Mouse (Mus musculus) myocyte (in vitro differentiated cells): ENCODE data around the gene Hp. TPM values are rescaled to one million over a fixed set of nuclear protein-coding genes. Genes with fewer than 3 reads are reported as not detected.

Source experiments
- H3K27me3 ChIP-seq: one replicate; pipeline ENCODE4 v1.6.1; 2011; ENCODE audit not compliant: control insufficient read depth, insufficient read depth, insufficient read length
- H3K36me3 ChIP-seq: one replicate; pipeline ENCODE4 v1.6.1; 2011; ENCODE audit not compliant: control insufficient read depth, insufficient read depth
- H3K4me2 ChIP-seq: one replicate; pipeline ENCODE4 v1.6.1; 2011; ENCODE audit warnings: low read depth, control low read depth
- H3K4me3 ChIP-seq: one replicate; pipeline ENCODE4 v1.5.1; 2011; ENCODE audit warnings: mild to moderate bottlenecking, control low read depth, moderate library complexity
- H3K79me2 ChIP-seq: one replicate; pipeline ENCODE4 v1.6.1; 2011; ENCODE audit not compliant: control insufficient read depth, insufficient read depth
- H3ac ChIP-seq: one replicate; pipeline ENCODE4 v1.6.1; 2011; ENCODE audit not compliant: control insufficient read depth, insufficient read length
- CEBPB ChIP-seq: IDR thresholded peaks from 2 replicates; pipeline ENCODE4 v1.6.1; 2011; ENCODE audit warnings: mild to moderate bottlenecking, moderate library complexity; ENCODE audit not compliant: poor library complexity, insufficient read depth, severe bottlenecking
- E2F4 ChIP-seq: IDR thresholded peaks from one replicate; pipeline ENCODE4 v1.6.1; 2011; ENCODE audit warnings: mild to moderate bottlenecking, control low read depth, moderate library complexity; ENCODE audit not compliant: insufficient read depth
- MAX ChIP-seq: IDR thresholded peaks from one replicate; pipeline ENCODE4 v1.6.1; 2011; ENCODE audit warnings: low read depth, mild to moderate bottlenecking, control low read depth
- MYOD1 ChIP-seq, 3 experiments: IDR thresholded peaks; one replicate each; pipeline ENCODE4 v1.6.1; 2011; ENCODE audit warnings: control low read depth in 2 of 3, low read depth in 2 of 3, mild to moderate bottlenecking in 2 of 3, moderate library complexity in 1 of 3; ENCODE audit not compliant: insufficient read length in 2 of 3, control insufficient read depth in 1 of 3
- MYOG ChIP-seq, 3 experiments: IDR thresholded peaks; one replicate each; pipeline ENCODE4 v1.6.1; 2011; ENCODE audit warnings: control low read depth in 2 of 3, low read depth in 2 of 3, mild to moderate bottlenecking in 2 of 3; ENCODE audit not compliant: insufficient read length in 2 of 3, control insufficient read depth in 1 of 3, insufficient read depth in 1 of 3
- POLR2A ChIP-seq: IDR thresholded peaks from one replicate; pipeline ENCODE4 v1.6.1; 2011; ENCODE audit warnings: low read depth, mild to moderate bottlenecking, control low read depth, moderate library complexity; ENCODE audit not compliant: insufficient read length
- POLR2AphosphoS2 ChIP-seq: IDR thresholded peaks from one replicate; pipeline ENCODE4 v1.6.1; 2011; ENCODE audit warnings: low read depth, control low read depth; ENCODE audit not compliant: insufficient read length
- REST ChIP-seq: IDR thresholded peaks from one replicate; pipeline ENCODE4 v1.6.1; 2011; ENCODE audit warnings: mild to moderate bottlenecking, control low read depth, moderate library complexity; ENCODE audit not compliant: insufficient read depth, insufficient read length
- SRF ChIP-seq: IDR thresholded peaks from one replicate; pipeline ENCODE4 v1.6.1; 2011; ENCODE audit warnings: low read depth; ENCODE audit not compliant: control insufficient read depth, insufficient read length
- TCF12 ChIP-seq: IDR thresholded peaks from one replicate; pipeline ENCODE4 v1.6.1; 2011; ENCODE audit warnings: mild to moderate bottlenecking, control low read depth; ENCODE audit not compliant: poor library complexity, insufficient read depth, severe bottlenecking
- TCF3 ChIP-seq: IDR thresholded peaks from one replicate; pipeline ENCODE4 v1.6.1; 2011; ENCODE audit warnings: low read depth, control low read depth; ENCODE audit not compliant: insufficient read length
- USF1 ChIP-seq: IDR thresholded peaks from one replicate; pipeline ENCODE4 v1.6.1; 2011; ENCODE audit warnings: low read depth, mild to moderate bottlenecking, control low read depth, moderate library complexity
- polyA plus RNA-seq: library from polyadenylated mRNA; unstranded; fragments of >200 nt; fragmentation: generic; extraction: Trizol; gene quantifications from one replicate; pipeline ENCODE4 v1.2.1, GENCODE M21; 2012; ENCODE audit warnings: missing spikeins

The Hp gene
- polyA plus RNA-seq, 1 experiment = not detected

GRCm38 (mm10) chr8:109565498-109566333, 13.3 kb downstream of the Hp start, which contains the start of the genes Dhx38 and Txnl4b:
Gene Dhx38, minus strand, starts transcription at chr8:109565861.
Gene Txnl4b, plus strand, starts transcription at chr8:109565892.
- Histone ChIP-seq H3K27me3 (no peaks in the 10 kb centered on the region), H3K79me2 (peaks cover 27% of the 10 kb centered on the region), H3K36me3 (peaks cover 12% of the 10 kb centered on the region), H3K4me2 (peak within 1 kb of the TSS; percentile 88), H3ac (peak within 1 kb of the TSS; percentile 47), H3K4me3 (peak within 1 kb of the TSS; percentile 81)
- peak; percentile 34 for TF ChIP-seq USF1
- TF ChIP-seq POLR2A = peak; percentile 29
- TF ChIP-seq E2F4 = no peak
- TF ChIP-seq SRF = peak; percentile 48
- TF ChIP-seq MYOG (IDR thresholded peaks at IDR 0.05; ENCODE audit: control insufficient read depth in 1 of 3, insufficient read depth in 1 of 3, insufficient read length in 2 of 3, low read depth in 2 of 3) = peak in 1 of 3 experiments; percentile 3
- TF ChIP-seq TCF3 = no peak

GRCm38 (mm10) chr8:109564766-109565165, 14.2 kb downstream of the Hp start:
- TF ChIP-seq E2F4 (no peak), MAX (no peak), SRF (no peak), POLR2AphosphoS2 (no peak), USF1 (no peak)
- peak overlapping the region; percentile 81 for H3K4me3 ChIP-seq
- no peaks in the 10 kb centered on the region for H3K27me3 ChIP-seq
- peak overlapping the region; percentile 77 for H3K4me2 ChIP-seq
- H3ac ChIP-seq = peak overlapping the region; percentile 47
- peaks cover 27% of the 10 kb centered on the region for H3K79me2 ChIP-seq
- H3K36me3 ChIP-seq = peaks cover 13% of the 10 kb centered on the region

GRCm38 (mm10) chr8:109563881-109564280, 15.1 kb downstream of the Hp start:
- no peak for TF ChIP-seq TCF12
- TF ChIP-seq MYOG (IDR thresholded peaks at IDR 0.05; ENCODE audit: control insufficient read depth in 1 of 3, insufficient read depth in 1 of 3, insufficient read length in 2 of 3, low read depth in 2 of 3) = peak in 1 of 3 experiments; percentile 5
- Histone ChIP-seq H3K27me3 (no peaks in the 10 kb centered on the region), H3K4me3 (peak overlapping the region; percentile 81), H3K4me2 (peak overlapping the region; percentile 77), H3ac (no peak overlapping the region), H3K79me2 (peaks cover 27% of the 10 kb centered on the region), H3K36me3 (peaks cover 13% of the 10 kb centered on the region)

- Histone ChIP-seq H3K36me3 (peaks cover 20% of the 10 kb centered on the region), H3K79me2 (no peaks in the 10 kb centered on the region), H3K4me2 (no peak overlapping the region), H3K4me3 (no peak overlapping the region), H3K27me3 (no peaks in the 10 kb centered on the region), H3ac (no peak overlapping the region)
- no peak for TF ChIP-seq POLR2A
- TF ChIP-seq POLR2AphosphoS2 = no peak
- no peak for TF ChIP-seq USF1
Observed at GRCm38 (mm10) chr8:109551663-109552062, 27.3 kb downstream of the Hp start.

GRCm38 (mm10) chr8:109544049-109544448, 34.9 kb downstream of the Hp start:
- H3K4me3 ChIP-seq = no peak overlapping the region
- TF ChIP-seq CEBPB (no peak), POLR2A (no peak), MAX (no peak), MYOG (IDR thresholded peaks at IDR 0.05; ENCODE audit: control insufficient read depth in 1 of 3, insufficient read depth in 1 of 3, insufficient read length in 2 of 3, low read depth in 2 of 3) (no peak), MYOD1 (IDR thresholded peaks at IDR 0.05; ENCODE audit: control insufficient read depth in 1 of 3, insufficient read length in 2 of 3, low read depth in 2 of 3) (no peak), TCF12 (no peak), E2F4 (no peak), POLR2AphosphoS2 (no peak), REST (no peak), SRF (no peak), TCF3 (no peak), USF1 (no peak)
- peaks cover 7% of the 10 kb centered on the region for H3K27me3 ChIP-seq
- no peak overlapping the region for H3K4me2 ChIP-seq
- peaks cover 8% of the 10 kb centered on the region for H3K36me3 ChIP-seq
- H3K79me2 ChIP-seq = no peaks in the 10 kb centered on the region
- H3ac ChIP-seq = no peak overlapping the region
